In the genomic region with DNA sequence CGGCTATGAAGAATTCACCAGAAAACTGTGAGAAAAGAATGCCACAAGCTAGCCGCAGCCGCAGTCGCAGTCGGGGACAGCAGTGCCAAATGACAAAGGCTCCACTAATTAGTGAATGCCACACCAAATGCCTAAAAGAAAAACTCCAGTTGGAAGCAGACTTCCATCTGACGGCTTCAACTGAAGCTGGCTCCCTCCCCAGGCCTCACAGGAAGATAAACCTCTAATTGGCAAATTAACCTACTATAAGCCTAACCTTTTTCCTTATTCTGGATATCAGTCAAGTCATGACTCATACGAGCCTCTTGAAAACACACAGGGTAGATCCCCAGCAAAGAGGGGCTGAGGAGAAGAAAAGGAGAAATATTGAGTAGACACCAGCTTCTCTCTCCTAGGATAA, we compare ENCODE assay signal across 7 mouse cellular contexts. TPM values are rescaled to one million over a fixed set of nuclear protein-coding genes. Genes with fewer than 3 reads are reported as not detected.
DNase-seq lines count a peak whose midpoint lies in the region; ATAC-seq lines count a peak whose summit lies in the region.

No protein-coding gene starts in this region.

- intact Hi-C loops in left cerebral cortex, postnatal 14 days (cut with DNase I) = no loop called here
- intact Hi-C loops in left cerebral cortex, postnatal 36 days (cut with DNase I) = no loop called here

- H3K9me3 ChIP-seq in forebrain, embryonic 11.5 days (ENCODE audit: control insufficient read depth, low read length) = no peaks in the 10 kb centered on the region
- no peaks in the 10 kb centered on the region for H3K9me3 ChIP-seq in liver, embryonic 12.5 days (replicated peaks)

- no peak overlapping the region for H3K27ac ChIP-seq in forebrain, embryonic 11.5 days (ENCODE audit: low read depth, low read length)
- H3K27ac ChIP-seq in liver, embryonic 12.5 days = no peak overlapping the region

- no peak overlapping the region for H3K4me3 ChIP-seq in forebrain, embryonic 11.5 days (ENCODE audit: low read depth, low read length)
- no peak overlapping the region for H3K4me3 ChIP-seq in liver, embryonic 12.5 days

- H3K36me3 ChIP-seq in forebrain, embryonic 11.5 days (ENCODE audit: control insufficient read depth, insufficient read depth, low read length) = no peaks in the 10 kb centered on the region
- H3K36me3 ChIP-seq in liver, embryonic 12.5 days = no peaks in the 10 kb centered on the region

- no peak overlapping the region for H3K4me2 ChIP-seq in forebrain, embryonic 11.5 days (ENCODE audit: low read depth, low read length, severe bottlenecking)
- H3K4me2 ChIP-seq in liver, embryonic 12.5 days = no peak overlapping the region

- ATAC-seq in forebrain, embryonic 11.5 days (replicated peaks; ENCODE audit: low FRiP score) = 0 out of 2 replicates have a peak, but pooled peaks have one; percentile 27
- ATAC-seq in liver, embryonic 12.5 days = no peak
- no peak for ATAC-seq in erythroid progenitor cell, adult 5-6 weeks (replicated peaks; ENCODE audit: low FRiP score, poor library complexity, severe bottlenecking)

- WGBS in forebrain, embryonic 11.5 days = 19% methylated on average over 7 of the region's 7 CpGs
- 69% methylated on average over 7 of the region's 7 CpGs for WGBS in liver, embryonic 12.5 days (ENCODE audit: insufficient replicate concordance)

- DNase-seq in left cerebral cortex, postnatal 14 days (ENCODE audit: low spot score in 2 of 2) = peak; percentile 6 to 14
- DNase-seq in left cerebral cortex, postnatal 36 days (ENCODE audit: low spot score in 2 of 2) = no peak
- DNase-seq in brain, adult 2 months (ENCODE audit: low read depth, low spot score) = peak; percentile 44
- no peak for DNase-seq in forebrain, embryonic 11.5 days (ENCODE audit: low spot score)
- DNase-seq in layer of hippocampus, adult 9-11 months = peak; percentile 70

- no peak overlapping the region for H3K9ac ChIP-seq in forebrain, embryonic 11.5 days (ENCODE audit: low read length)
- H3K9ac ChIP-seq in liver, embryonic 12.5 days = no peak overlapping the region

- peaks cover 6% of the 10 kb centered on the region for H3K4me1 ChIP-seq in forebrain, embryonic 11.5 days (replicated peaks; ENCODE audit: control insufficient read depth, insufficient read depth, low read length)
- no peaks in the 10 kb centered on the region for H3K4me1 ChIP-seq in liver, embryonic 12.5 days

- no peaks in the 10 kb centered on the region for H3K27me3 ChIP-seq in forebrain, embryonic 11.5 days (ENCODE audit: control insufficient read depth, insufficient read depth, low read length)
- no peaks in the 10 kb centered on the region for H3K27me3 ChIP-seq in liver, embryonic 12.5 days (replicated peaks)

RNA-seq across cellular contexts. Expression of gene Lpar1, which starts 44.9 kb away (rescaled TPM):
- total RNA-seq in left cerebral cortex, postnatal 14 days (2021) = 10 to 100 TPM; 15.5 to 16.5 TPM
- 10 to 100 TPM; 17.6 to 22.3 TPM for total RNA-seq in left cerebral cortex, postnatal 36 days (2021)
- 56.0 and 63.8 TPM in 2 replicates for polyA plus RNA-seq in forebrain, embryonic 11.5 days (2014; fragmentation: Nextera tagmentation; extraction: Ambion mirVana)
- polyA plus RNA-seq in liver, embryonic 12.5 days (2016; fragmentation: Nextera tagmentation; extraction: Ambion mirVana) = 8.8 and 10.9 TPM in 2 replicates
- total RNA-seq in erythroid progenitor cell, adult 5-6 weeks (2015; ENCODE audit: low replicate concordance) = not detected in 2 replicates
- total RNA-seq in erythroid progenitor cell, adult 5-6 weeks (2017; ENCODE audit: low replicate concordance) = not detected in 2 replicates

Comparison
In these comparisons a context has a peak if more than half of its experiments do, and no peak if none do; other contexts are left out.
1. DNase-seq: peak in left cerebral cortex, postnatal 14 days (2 of 2), brain, adult 2 months (single experiment) and layer of hippocampus, adult 9-11 months (single experiment); none in left cerebral cortex, postnatal 36 days (0 of 2) and forebrain, embryonic 11.5 days (single experiment).
2. RNA of gene Lpar1, which starts 44.9 kb away (total RNA-seq): 17.6 to 22.3 TPM in left cerebral cortex, postnatal 36 days and 15.5 to 16.5 TPM in left cerebral cortex, postnatal 14 days; not detected in erythroid progenitor cell, adult 5-6 weeks; every median in the first group is over 10 times any median in the second.